Mouse (Mus musculus): Measurements from ENCODE around the gene Dlat. TPM values are rescaled to one million over a fixed set of nuclear protein-coding genes. Genes with fewer than 3 reads are reported as not detected.
A peak's percentile ranks its signal among the peaks of the same experiment; 100 is the strongest.
"Not testable (repeated sequence)": the region's sequence is repeated elsewhere in the genome, so short reads cannot be mapped to it uniquely, and the experiment has no call there.

Gene Dlat
- total and polyA plus RNA-seq, 2 experiments from 2014 or later, result 155 to 203 TPM

DNA sequence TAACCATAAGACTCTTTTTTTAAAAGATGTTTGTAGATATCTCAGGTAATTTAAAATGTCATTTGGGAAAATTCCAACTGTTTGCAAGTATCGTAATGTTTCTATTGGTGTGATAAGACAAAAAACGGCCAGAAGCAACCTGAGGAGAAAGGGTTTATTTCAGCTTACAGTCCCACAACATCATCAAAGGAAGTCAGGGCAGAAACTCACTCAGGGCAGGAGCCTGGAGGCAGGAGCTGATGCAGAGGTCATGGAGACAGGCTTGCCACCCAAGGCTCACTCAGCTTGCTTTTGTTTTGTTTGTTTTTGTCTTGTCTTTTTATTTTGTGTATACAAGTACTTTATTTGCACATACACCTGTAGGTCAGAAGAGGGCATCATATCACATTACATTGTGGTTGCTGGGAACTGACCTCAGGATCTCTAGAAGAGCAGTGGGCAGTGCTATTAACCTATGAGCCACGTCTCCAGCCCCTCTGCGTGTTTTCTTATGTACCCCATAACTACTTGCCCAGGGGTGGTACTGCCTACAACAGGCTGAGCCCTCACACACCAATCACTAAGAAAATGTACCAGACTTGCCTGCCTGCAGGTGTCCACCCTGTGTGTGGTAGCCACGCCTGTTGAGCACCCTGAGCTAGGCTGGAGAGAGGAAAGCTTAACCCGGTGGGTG lies 27.4 kb downstream of the Dlat start:
- TF ChIP-seq CTCF (IDR thresholded peaks at IDR 0.05; ENCODE audit: low read depth), result no peak
- Histone ChIP-seq H3K4me3 (ENCODE audit: low read depth, low read length) (no peak overlapping the region), H3K36me3 (replicated peaks; ENCODE audit: control insufficient read depth, insufficient read depth, low read length) (peaks cover 39% of the 10 kb centered on the region), H3K27ac (ENCODE audit: low read depth) (no peak overlapping the region), H3K27me3 (ENCODE audit: control insufficient read depth, insufficient read depth, low read length) (no peaks in the 10 kb centered on the region), H3K9ac (replicated peaks; ENCODE audit: low read depth, low read length) (no peak overlapping the region), H3K4me1 (ENCODE audit: control insufficient read depth, insufficient read depth) (no peaks in the 10 kb centered on the region), H3K4me2 (ENCODE audit: low read depth, low read length) (no peak overlapping the region), H3K9me3 (replicated peaks; ENCODE audit: control insufficient read depth, low read length) (no peaks in the 10 kb centered on the region)
- no peak for DNase-seq (ENCODE audit: low spot score)
- ATAC-seq (ENCODE audit: insufficient read depth, low read depth), result no peak
- 87% methylated on average over 6 of the region's 6 CpGs for WGBS

DNA sequence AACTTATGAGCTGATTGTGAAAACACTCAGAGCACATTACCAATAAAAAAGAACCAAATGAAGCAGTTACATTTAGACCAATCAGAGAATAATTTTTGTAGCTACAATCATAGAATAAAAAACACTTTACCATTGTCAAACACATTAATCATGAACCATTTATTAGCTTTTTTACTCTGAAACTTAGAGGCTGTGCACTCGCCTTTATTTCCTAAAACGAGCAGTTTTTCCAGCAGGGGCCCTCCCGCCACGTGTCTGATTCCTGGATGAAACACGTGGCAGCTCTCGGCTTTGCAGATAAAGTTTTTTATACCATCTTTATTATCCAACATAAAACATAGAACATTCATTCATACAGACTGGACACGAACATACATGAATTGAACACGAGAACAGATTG lies 28.7 kb downstream of the Dlat start:
- H3K9ac ChIP-seq (replicated peaks; ENCODE audit: low read depth, low read length); H3K4me3 ChIP-seq (ENCODE audit: low read depth, low read length); H3K9me3 ChIP-seq (replicated peaks; ENCODE audit: control insufficient read depth, low read length); DNase-seq (ENCODE audit: low spot score); H3K27ac ChIP-seq (ENCODE audit: low read depth); ATAC-seq (ENCODE audit: insufficient read depth, low read depth); H3K4me2 ChIP-seq (ENCODE audit: low read depth, low read length); H3K27me3 ChIP-seq (ENCODE audit: control insufficient read depth, insufficient read depth, low read length); H3K4me1 ChIP-seq (ENCODE audit: control insufficient read depth, insufficient read depth): not testable (repeated sequence)
- WGBS, result 80% methylated on average over 6 of the region's 8 CpGs
- H3K36me3 ChIP-seq (replicated peaks; ENCODE audit: control insufficient read depth, insufficient read depth, low read length), result peaks cover 28% of the 10 kb centered on the region

DNA sequence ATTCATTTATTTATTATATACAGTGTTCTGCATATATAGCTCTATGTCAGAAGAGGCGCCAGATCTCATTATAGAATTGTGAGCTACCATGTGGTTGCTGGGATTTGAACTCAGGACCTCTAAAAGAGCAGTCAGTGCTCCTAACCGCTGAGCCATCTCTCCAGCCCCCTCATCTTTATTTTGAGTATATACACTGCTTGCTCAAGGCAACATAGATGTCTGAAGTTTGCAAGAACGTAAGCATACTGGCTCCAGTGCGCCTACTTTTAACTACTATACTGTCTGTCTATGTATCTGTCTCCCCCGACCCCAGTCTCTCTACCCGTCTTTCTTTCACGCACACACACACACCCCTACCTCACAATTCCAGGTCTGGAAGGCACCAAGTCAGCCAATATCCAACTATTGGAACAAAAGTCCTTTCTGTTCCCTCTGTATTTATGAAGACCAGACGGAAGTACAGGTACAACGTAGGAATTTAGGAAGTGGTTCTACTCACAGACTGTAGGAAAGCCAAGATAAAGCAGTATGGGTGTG lies 41.7 kb downstream of the Dlat start:
- DNase-seq (ENCODE audit: low spot score), result no peak
- peak overlapping the region; percentile 89 for H3K4me3 ChIP-seq (ENCODE audit: low read depth, low read length)
- no peak overlapping the region for H3K9ac ChIP-seq (replicated peaks; ENCODE audit: low read depth, low read length)
- no peak for TF ChIP-seq EP300 (IDR thresholded peaks at IDR 0.05; ENCODE audit: low read depth)
- TF ChIP-seq CTCF (IDR thresholded peaks at IDR 0.05; ENCODE audit: low read depth), result no peak
- peaks cover 11% of the 10 kb centered on the region for H3K4me1 ChIP-seq (ENCODE audit: control insufficient read depth, insufficient read depth)
- no peaks in the 10 kb centered on the region for H3K9me3 ChIP-seq (replicated peaks; ENCODE audit: control insufficient read depth, low read length)
- ATAC-seq (ENCODE audit: insufficient read depth, low read depth), result no peak
- WGBS, result 54% methylated on average over 9 of the region's 9 CpGs
- no peak overlapping the region for H3K27ac ChIP-seq (ENCODE audit: low read depth)
- peaks cover 22% of the 10 kb centered on the region for H3K36me3 ChIP-seq (replicated peaks; ENCODE audit: control insufficient read depth, insufficient read depth, low read length)
- no peaks in the 10 kb centered on the region for H3K27me3 ChIP-seq (ENCODE audit: control insufficient read depth, insufficient read depth, low read length)
- H3K4me2 ChIP-seq (ENCODE audit: low read depth, low read length), result peak overlapping the region; percentile 80

DNA sequence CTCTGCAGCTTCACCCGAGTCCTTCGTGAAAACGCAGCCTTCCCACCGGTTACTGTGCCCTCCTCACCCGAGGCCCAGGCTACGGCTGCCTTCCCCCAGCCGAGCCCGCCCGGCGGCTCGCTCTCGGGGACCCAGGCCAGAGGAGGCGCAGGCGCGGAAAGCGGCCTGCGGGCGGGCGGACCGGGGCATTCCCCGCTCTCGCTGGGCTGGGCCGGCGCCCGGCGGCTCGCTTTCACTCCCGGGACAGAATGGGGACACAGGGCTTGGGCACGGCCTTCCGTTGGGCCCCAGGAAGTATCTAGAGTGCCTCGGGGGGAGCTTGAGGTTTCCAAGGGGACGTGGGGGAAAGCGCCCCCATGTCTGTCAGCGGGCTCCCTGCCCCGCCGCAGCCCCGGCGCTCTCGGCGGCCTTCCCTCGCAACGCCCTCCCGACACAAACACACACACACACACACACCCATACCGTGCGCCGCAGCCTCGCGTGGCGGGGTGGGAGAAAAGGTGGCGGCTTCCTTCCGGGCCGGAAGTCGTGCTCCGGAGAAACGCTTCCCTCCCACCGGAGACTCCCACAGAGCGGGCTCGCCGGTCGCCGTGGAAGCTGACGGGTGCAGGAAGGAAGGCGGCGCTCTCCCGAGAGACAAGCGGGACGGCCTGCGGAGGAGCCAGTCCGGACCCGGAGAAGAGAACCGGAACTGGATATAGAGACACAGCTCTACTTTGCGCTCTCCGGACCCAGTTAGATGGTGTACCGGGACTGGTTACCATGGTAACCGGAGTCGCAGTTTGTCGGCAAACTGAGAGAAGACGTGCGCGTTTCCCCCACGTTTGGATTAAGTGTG lies 42.6 kb downstream of the Dlat start, which contains the start of the genes Pih1d2 and Nkapd1:
Gene Pih1d2, plus strand, starts transcription at position 556 of the 838 bp plus-strand sequence.
Gene Nkapd1, minus strand, starts transcription at position 699 of the 838 bp plus-strand sequence.
- no peaks in the 10 kb centered on the region for H3K27me3 ChIP-seq (ENCODE audit: control insufficient read depth, insufficient read depth, low read length)
- H3K9ac ChIP-seq (replicated peaks; ENCODE audit: low read depth, low read length), result peak within 1 kb of the TSS; percentile 89
- peak within 1 kb of the TSS; percentile 80 for H3K4me2 ChIP-seq (ENCODE audit: low read depth, low read length)
- peaks cover 11% of the 10 kb centered on the region for H3K4me1 ChIP-seq (ENCODE audit: control insufficient read depth, insufficient read depth)
- peak within 1 kb of the TSS; percentile 98 for H3K27ac ChIP-seq (ENCODE audit: low read depth)
- peaks cover 26% of the 10 kb centered on the region for H3K36me3 ChIP-seq (replicated peaks; ENCODE audit: control insufficient read depth, insufficient read depth, low read length)
- H3K4me3 ChIP-seq (ENCODE audit: low read depth, low read length), result peak within 1 kb of the TSS; percentile 89
- ATAC-seq (ENCODE audit: insufficient read depth, low read depth), result peak; percentile 94
- no peaks in the 10 kb centered on the region for H3K9me3 ChIP-seq (replicated peaks; ENCODE audit: control insufficient read depth, low read length)
- DNase-seq (ENCODE audit: low spot score), result peak; percentile 92
- WGBS, result under 1% methylated on average over 75 of the region's 81 CpGs
- TF ChIP-seq CTCF (IDR thresholded peaks at IDR 0.05; ENCODE audit: low read depth), result no peak
- TF ChIP-seq EP300 (IDR thresholded peaks at IDR 0.05; ENCODE audit: low read depth), result peak; percentile 88

DNA sequence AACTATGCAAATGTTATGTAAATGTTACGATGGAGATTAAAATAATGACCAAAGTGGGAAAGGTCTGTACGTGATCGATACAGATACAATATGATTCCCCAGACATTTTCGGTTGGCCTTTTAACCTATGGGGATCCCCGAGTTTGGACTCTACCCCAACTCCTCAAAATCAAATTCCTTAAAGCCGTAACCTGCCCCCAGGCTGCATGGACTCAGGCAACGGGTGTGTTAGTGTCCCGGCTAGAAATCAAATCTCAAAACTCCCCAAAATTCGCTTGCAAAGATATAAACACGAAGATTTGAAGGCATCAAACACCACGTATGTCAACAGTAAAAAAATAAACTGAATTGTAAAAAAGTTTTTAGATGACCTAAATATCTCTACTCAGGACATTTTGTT lies 43.4 kb downstream of the Dlat start:
- WGBS, result 31% methylated on average over 11 of the region's 11 CpGs
- peak overlapping the region; percentile 98 for H3K27ac ChIP-seq (ENCODE audit: low read depth)

More for the DNA sequence above, 43.4 kb downstream of the Dlat start:
- H3K4me2 ChIP-seq (ENCODE audit: low read depth, low read length), result peak overlapping the region; percentile 80
- H3K27me3 ChIP-seq (ENCODE audit: control insufficient read depth, insufficient read depth, low read length), result no peaks in the 10 kb centered on the region
- peaks cover 30% of the 10 kb centered on the region for H3K36me3 ChIP-seq (replicated peaks; ENCODE audit: control insufficient read depth, insufficient read depth, low read length)
- TF ChIP-seq CTCF (IDR thresholded peaks at IDR 0.05; ENCODE audit: low read depth) (no peak), EP300 (IDR thresholded peaks at IDR 0.05; ENCODE audit: low read depth) (no peak)
- peak overlapping the region; percentile 89 for H3K9ac ChIP-seq (replicated peaks; ENCODE audit: low read depth, low read length)
- H3K4me3 ChIP-seq (ENCODE audit: low read depth, low read length), result peak overlapping the region; percentile 89
- no peaks in the 10 kb centered on the region for H3K9me3 ChIP-seq (replicated peaks; ENCODE audit: control insufficient read depth, low read length)
- DNase-seq (ENCODE audit: low spot score) (no peak), ATAC-seq (ENCODE audit: insufficient read depth, low read depth) (no peak)
- peaks cover 11% of the 10 kb centered on the region for H3K4me1 ChIP-seq (ENCODE audit: control insufficient read depth, insufficient read depth)

Measured in heart, postnatal 0 days (tissue).